Mouse (Mus musculus) ES-Bruce4 (cell line): ENCODE measurements at regions not wholly inside any gene's neighbourhood (a gene's known extent, or its start where the extent isn't known, plus 50 kb on each side); places are given as distances from the start of the nearest gene placed in this dataset.

Experiments
- H3K27ac ChIP-seq: 2 replicates; pipeline ENCODE4 v1.5.1; 2012; ENCODE audit warnings: low read length, inconsistent platforms; ENCODE audit not compliant: insufficient read depth
- H3K27me3 ChIP-seq: 2 replicates; pipeline ENCODE4 v1.6.1; 2012; ENCODE audit warnings: mild to moderate bottlenecking, low read length, inconsistent platforms; ENCODE audit not compliant: control insufficient read depth, poor library complexity, insufficient read depth, severe bottlenecking
- H3K36me3 ChIP-seq: 2 replicates; pipeline ENCODE4 v1.6.1; 2012; ENCODE audit warnings: inconsistent platforms, mild to moderate bottlenecking, low read length, moderate library complexity; ENCODE audit not compliant: control insufficient read depth, poor library complexity, insufficient read depth, severe bottlenecking
- H3K4me1 ChIP-seq: one replicate; pipeline ENCODE4 v1.8.1; 2011; ENCODE audit warnings: low read length; ENCODE audit not compliant: control insufficient read depth, insufficient read depth
- H3K4me3 ChIP-seq: 2 replicates; pipeline ENCODE4 v1.5.1; 2011; ENCODE audit warnings: low read depth, mild to moderate bottlenecking, low read length
- H3K9ac ChIP-seq: 2 replicates; pipeline ENCODE4 v1.6.1; 2012; ENCODE audit warnings: low read depth, mild to moderate bottlenecking, inconsistent platforms; ENCODE audit not compliant: poor library complexity, severe bottlenecking
- H3K9me3 ChIP-seq: replicated peaks from 2 replicates; pipeline ENCODE4 v1.6.1; 2012; ENCODE audit warnings: mild to moderate bottlenecking, low read length, inconsistent platforms; ENCODE audit not compliant: control insufficient read depth, poor library complexity, insufficient read depth, severe bottlenecking
- CTCF ChIP-seq: IDR thresholded peaks from one replicate; pipeline ENCODE4 v1.8.1; 2011; ENCODE audit warnings: low read depth, low read length
- EP300 ChIP-seq: IDR thresholded peaks from 2 replicates; pipeline ENCODE4 v1.6.1; 2011; ENCODE audit warnings: low read depth, low read length; ENCODE audit not compliant: insufficient read depth
- POLR2A ChIP-seq: IDR thresholded peaks from one replicate; pipeline ENCODE4 v1.8.1; 2011; ENCODE audit warnings: low read length; ENCODE audit not compliant: insufficient read depth

DNA sequence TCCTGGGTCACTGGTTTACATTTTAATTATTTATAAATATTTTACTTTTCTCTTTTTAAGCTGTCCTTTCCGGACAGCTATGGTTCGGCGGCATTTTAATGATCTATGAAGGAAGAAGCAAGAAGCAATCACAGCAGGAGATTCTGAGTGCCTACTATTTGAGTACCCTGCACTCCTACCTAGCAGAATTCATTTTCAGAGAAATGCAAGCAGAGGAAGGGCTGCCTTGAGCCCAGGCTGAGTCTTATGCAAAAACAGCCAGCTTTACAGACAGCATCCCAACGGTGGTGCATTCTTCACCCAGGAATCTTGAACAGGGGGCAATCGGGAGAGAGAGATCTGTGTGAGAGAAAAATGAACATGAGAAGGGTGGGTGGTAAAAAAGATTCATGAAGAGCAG is 97.7 kb upstream of the Ankrd1 start:
- H3K27me3 ChIP-seq: no peaks in the 10 kb centered on the region
- H3K4me1 ChIP-seq: no peaks in the 10 kb centered on the region
- no peaks in the 10 kb centered on the region for H3K36me3 ChIP-seq
- H3K4me3 ChIP-seq: no peak overlapping the region
- H3K9ac ChIP-seq: no peak overlapping the region
- TF ChIP-seq EP300 (no peak), CTCF (no peak), POLR2A (no peak)
- no peaks in the 10 kb centered on the region for H3K9me3 ChIP-seq
- no peak overlapping the region for H3K27ac ChIP-seq

DNA sequence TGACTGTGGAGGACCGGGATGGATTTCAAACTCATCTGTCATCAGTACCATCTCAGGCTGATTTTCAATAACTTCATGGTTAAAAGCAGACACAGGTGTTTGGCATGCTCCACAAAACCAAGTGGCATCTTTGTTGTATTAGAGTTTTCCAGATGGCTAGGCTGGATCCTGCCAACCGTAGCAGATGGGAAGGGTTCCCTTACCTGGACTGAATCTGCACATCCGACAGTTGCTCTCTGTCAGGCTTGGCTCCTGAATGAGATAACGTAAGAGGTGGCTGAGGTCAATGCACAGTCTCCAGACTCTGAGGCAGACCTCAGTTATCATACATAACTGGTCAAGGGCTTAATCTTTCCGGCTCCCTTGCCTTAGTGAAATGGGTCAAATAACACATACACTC is 99.0 kb upstream of the Ankrd1 start:
- Histone ChIP-seq H3K27ac (no peak overlapping the region), H3K27me3 (no peaks in the 10 kb centered on the region), H3K4me1 (no peaks in the 10 kb centered on the region), H3K4me3 (no peak overlapping the region), H3K9me3 (no peaks in the 10 kb centered on the region), H3K36me3 (no peaks in the 10 kb centered on the region), H3K9ac (no peak overlapping the region)
- TF ChIP-seq POLR2A (no peak), CTCF (no peak)

DNA sequence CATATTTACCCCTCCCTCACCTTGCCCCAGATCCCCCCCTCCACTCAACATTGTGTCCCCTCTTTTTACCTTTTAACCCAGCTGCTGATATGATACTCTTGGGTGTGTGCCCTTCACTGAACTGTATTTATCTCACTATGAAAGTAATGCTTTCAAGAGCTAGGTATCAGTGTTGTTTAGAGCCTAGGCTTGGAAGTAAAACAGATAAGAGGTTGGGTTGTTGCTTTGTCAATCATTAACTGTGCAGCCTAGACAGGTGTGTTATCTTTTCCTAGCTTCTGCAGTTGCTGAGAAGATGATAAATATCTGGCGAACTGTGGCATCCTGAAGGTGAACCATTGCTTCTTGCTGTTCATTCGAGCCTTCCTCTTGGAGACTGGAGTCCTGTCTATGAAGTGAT is 101.2 kb upstream of the Ankrd1 start:
- Histone ChIP-seq H3K27me3 (no peaks in the 10 kb centered on the region), H3K9ac (no peak overlapping the region), H3K36me3 (no peaks in the 10 kb centered on the region), H3K4me3 (no peak overlapping the region), H3K27ac (no peak overlapping the region), H3K9me3 (no peaks in the 10 kb centered on the region), H3K4me1 (no peaks in the 10 kb centered on the region)
- no peak for TF ChIP-seq EP300
- TF ChIP-seq CTCF: no peak
- TF ChIP-seq POLR2A: no peak

DNA sequence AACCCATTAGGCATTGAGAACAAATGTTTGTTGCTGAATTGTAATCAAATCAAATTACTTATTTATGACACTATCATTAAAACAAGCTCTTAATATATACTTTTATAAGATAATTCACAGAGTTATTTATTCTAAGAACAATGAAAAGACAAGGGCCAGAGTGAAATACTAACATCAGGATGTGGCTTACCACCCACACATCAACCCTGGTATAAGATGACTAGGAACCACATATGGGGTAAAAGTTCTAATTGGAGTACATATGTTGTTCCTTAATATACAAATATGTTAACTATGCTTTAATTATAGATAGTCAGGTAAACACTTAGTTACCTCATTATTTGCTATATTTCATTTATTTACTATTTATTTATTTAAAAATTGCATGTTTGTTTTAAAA is 101.7 kb upstream of the Ankrd1 start:
- H3K4me3 ChIP-seq: no peak overlapping the region
- no peak overlapping the region for H3K27ac ChIP-seq
- H3K9ac ChIP-seq: no peak overlapping the region
- H3K27me3 ChIP-seq: no peaks in the 10 kb centered on the region
- no peaks in the 10 kb centered on the region for H3K4me1 ChIP-seq
- H3K36me3 ChIP-seq: no peaks in the 10 kb centered on the region
- TF ChIP-seq POLR2A: no peak
- no peak for TF ChIP-seq EP300
- no peak for TF ChIP-seq CTCF
- H3K9me3 ChIP-seq: no peaks in the 10 kb centered on the region

DNA sequence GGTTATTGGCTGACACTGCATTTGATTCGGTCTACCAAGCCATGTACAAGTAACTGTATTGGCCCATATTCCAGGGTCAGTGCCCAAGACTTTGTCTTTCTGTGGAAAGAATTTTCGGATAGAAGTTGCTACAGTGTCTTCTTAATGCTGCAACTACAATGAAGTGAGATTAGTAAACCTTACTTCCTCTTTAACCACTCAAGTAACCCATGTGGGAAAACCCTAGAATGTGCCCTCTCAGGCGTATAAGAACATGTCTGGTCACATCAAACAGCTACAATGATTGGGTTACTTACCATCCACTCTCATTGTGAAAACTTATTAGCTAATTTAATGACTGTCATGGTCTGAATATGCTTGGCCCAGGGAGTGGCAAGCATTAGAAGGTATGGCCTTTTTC is 102.3 kb upstream of the Ankrd1 start:
- H3K4me1 ChIP-seq: no peaks in the 10 kb centered on the region
- H3K27me3 ChIP-seq: no peaks in the 10 kb centered on the region
- no peaks in the 10 kb centered on the region for H3K36me3 ChIP-seq
- H3K9ac ChIP-seq: no peak overlapping the region
- H3K4me3 ChIP-seq: no peak overlapping the region
- H3K27ac ChIP-seq: no peak overlapping the region
- no peaks in the 10 kb centered on the region for H3K9me3 ChIP-seq
- no peak for TF ChIP-seq POLR2A
- no peak for TF ChIP-seq CTCF
- no peak for TF ChIP-seq EP300

DNA sequence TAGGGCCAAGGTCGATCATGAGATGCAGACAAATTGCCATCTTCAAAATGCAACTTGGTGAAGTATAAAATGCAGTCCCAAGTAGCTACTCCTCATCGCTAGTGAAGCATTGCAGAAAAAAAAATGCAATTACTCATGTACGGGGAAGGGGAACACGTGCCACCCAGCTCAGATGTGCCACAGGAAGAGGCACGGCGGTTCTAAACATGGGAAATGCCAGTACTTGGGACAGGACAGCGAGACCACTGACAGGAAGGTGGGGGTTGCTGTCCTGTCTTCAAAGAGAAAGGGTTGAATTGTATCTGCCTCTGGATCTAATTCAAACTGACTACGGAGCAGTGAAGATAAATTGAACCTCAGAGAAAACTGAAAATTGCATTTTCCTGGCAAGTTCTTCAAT is 104.6 kb upstream of the Ankrd1 start:
- TF ChIP-seq CTCF (no peak), POLR2A (no peak), EP300 (no peak)
- Histone ChIP-seq H3K27ac (no peak overlapping the region), H3K9me3 (no peaks in the 10 kb centered on the region), H3K4me1 (no peaks in the 10 kb centered on the region), H3K4me3 (no peak overlapping the region), H3K9ac (no peak overlapping the region), H3K27me3 (no peaks in the 10 kb centered on the region), H3K36me3 (no peaks in the 10 kb centered on the region)
